Mouse (Mus musculus): ENCODE results near the gene Clk3. TPM values are rescaled to one million over a fixed set of nuclear protein-coding genes. Genes with fewer than 3 reads are reported as not detected.

Gene Clk3
- 55.9 TPM for polyA plus RNA-seq (2014; fragmentation: Illumina TruSeq; extraction: RNeasy Lipid Tissue Mini Kit (QIAGEN cat#74804); ENCODE audit: insufficient read depth, low read depth, low replicate concordance)

DNA sequence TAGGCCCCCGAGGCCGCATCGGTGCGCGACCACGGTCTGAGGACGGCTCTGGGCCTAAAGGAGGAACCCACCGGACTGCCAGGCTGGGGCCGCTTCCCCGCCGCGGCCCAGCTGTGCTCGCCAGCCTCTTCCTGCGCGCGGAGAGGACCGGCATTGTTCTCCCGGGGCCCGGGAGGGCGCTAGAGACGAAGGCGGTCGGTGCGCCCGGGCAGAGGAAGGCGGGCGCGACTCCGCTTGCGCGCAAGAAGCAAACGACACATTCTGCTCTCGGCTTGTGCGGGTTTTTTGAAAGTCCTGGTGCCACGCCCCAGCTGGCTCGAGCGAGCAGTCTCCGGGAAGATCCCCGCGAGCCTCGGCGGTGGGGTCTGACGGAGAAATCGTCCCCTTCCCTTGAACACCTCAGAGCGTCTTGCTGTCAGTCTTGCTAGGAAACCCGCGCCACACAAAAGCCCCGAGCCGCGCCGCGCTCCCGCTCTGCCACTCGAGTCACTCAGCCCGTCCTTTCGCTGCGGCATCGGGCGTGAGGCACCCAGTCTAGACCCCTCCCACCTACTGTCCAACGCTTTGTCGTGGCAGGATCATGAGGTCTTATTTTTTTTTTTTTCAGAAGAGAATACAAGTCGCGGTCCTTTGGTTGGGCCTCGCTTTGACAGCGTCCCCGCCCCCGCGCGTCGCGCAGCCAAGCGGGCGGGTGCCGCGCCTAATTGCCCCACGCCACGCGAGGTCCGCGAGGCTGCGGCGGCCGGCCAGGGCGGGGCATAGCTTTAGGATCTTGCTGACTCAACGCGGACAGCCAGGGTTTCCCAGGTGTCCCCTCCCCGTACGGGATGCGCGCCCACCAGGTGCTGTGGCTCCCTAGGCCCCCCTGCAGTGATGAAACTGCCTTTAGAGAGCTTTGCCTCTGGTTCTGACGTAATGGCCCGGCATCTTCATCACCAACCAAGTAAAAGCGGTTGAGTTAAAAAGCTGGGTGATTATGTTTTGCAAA, at the start of gene Clk3:
Gene Clk3 (minus strand): TSS at position 497 of the 988 bp plus-strand sequence.

DNA sequence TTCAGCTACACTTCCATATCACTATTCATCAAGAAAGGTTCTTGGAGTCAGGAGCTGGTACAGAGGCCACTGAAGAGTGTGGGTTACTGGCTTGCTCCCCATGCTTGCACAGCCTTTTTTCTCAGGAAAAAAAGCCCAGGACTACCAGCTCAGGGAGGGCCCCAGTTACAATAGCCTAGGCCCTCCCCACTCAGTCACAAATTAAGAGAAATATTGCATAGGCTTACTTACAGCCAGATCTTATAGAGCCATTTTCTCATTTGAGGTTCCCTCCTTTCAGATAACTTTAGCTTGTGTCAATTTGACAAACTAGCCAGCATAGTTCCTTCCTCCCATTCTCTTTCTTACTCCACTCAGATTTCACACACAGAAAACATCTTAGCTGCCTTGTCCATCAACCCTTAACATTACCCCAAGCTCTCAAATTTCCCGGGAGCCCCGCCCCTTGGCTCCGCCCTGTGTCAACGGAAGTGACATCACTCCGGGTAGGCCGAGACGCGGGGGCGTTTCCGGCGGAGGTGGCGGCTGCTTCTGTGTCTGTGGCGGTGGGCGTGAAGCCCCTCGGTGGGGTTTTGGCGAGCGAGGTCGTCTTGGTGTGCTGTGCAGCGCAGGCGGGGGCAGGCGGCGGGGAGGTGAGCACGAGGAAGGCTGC, 57.5 kb downstream of the Clk3 start, which contains the start of gene Edc3:
Gene Edc3 (plus strand): TSS at position 473 of the 652 bp plus-strand sequence.

Other genes starting within 250 kb of the Clk3 start
- gene Cox5a, start 244.6 kb downstream of the Clk3 start, polyA plus RNA-seq (2014; fragmentation: Illumina TruSeq; extraction: RNeasy Lipid Tissue Mini Kit (QIAGEN cat#74804); ENCODE audit: insufficient read depth, low read depth, low replicate concordance) = 258 TPM
- 13.3 TPM for gene Fam219b, start 228.3 kb downstream of the Clk3 start, polyA plus RNA-seq (2014; fragmentation: Illumina TruSeq; extraction: RNeasy Lipid Tissue Mini Kit (QIAGEN cat#74804); ENCODE audit: insufficient read depth, low read depth, low replicate concordance)
- 13.2 TPM for gene Mpi, start 213.1 kb downstream of the Clk3 start, polyA plus RNA-seq (2014; fragmentation: Illumina TruSeq; extraction: RNeasy Lipid Tissue Mini Kit (QIAGEN cat#74804); ENCODE audit: insufficient read depth, low read depth, low replicate concordance)
- gene Scamp2, start 204.9 kb downstream of the Clk3 start, polyA plus RNA-seq (2014; fragmentation: Illumina TruSeq; extraction: RNeasy Lipid Tissue Mini Kit (QIAGEN cat#74804); ENCODE audit: insufficient read depth, low read depth, low replicate concordance) = 34.8 TPM
- 5.4 TPM for gene Ulk3, start 176.4 kb downstream of the Clk3 start, polyA plus RNA-seq (2014; fragmentation: Illumina TruSeq; extraction: RNeasy Lipid Tissue Mini Kit (QIAGEN cat#74804); ENCODE audit: insufficient read depth, low read depth, low replicate concordance)
- not detected for gene Cplx3, start 159.6 kb downstream of the Clk3 start, polyA plus RNA-seq (2014; fragmentation: Illumina TruSeq; extraction: RNeasy Lipid Tissue Mini Kit (QIAGEN cat#74804); ENCODE audit: insufficient read depth, low read depth, low replicate concordance)
- gene Lman1l, start 145.1 kb downstream of the Clk3 start, polyA plus RNA-seq (2014; fragmentation: Illumina TruSeq; extraction: RNeasy Lipid Tissue Mini Kit (QIAGEN cat#74804); ENCODE audit: insufficient read depth, low read depth, low replicate concordance) = not detected
- 58.2 TPM for gene Csk, start 112.2 kb downstream of the Clk3 start, polyA plus RNA-seq (2014; fragmentation: Illumina TruSeq; extraction: RNeasy Lipid Tissue Mini Kit (QIAGEN cat#74804); ENCODE audit: insufficient read depth, low read depth, low replicate concordance)
- gene Cyp1a2, start 82.2 kb downstream of the Clk3 start, polyA plus RNA-seq (2014; fragmentation: Illumina TruSeq; extraction: RNeasy Lipid Tissue Mini Kit (QIAGEN cat#74804); ENCODE audit: insufficient read depth, low read depth, low replicate concordance) = not detected
- gene Cyp1a1, start 77.9 kb downstream of the Clk3 start, polyA plus RNA-seq (2014; fragmentation: Illumina TruSeq; extraction: RNeasy Lipid Tissue Mini Kit (QIAGEN cat#74804); ENCODE audit: insufficient read depth, low read depth, low replicate concordance) = 7.8 TPM
- 9.5 TPM for gene Edc3, start 57.3 kb downstream of the Clk3 start, polyA plus RNA-seq (2014; fragmentation: Illumina TruSeq; extraction: RNeasy Lipid Tissue Mini Kit (QIAGEN cat#74804); ENCODE audit: insufficient read depth, low read depth, low replicate concordance)
- gene Arid3b, start 70.9 kb upstream of the Clk3 start, polyA plus RNA-seq (2014; fragmentation: Illumina TruSeq; extraction: RNeasy Lipid Tissue Mini Kit (QIAGEN cat#74804); ENCODE audit: insufficient read depth, low read depth, low replicate concordance) = 4.1 TPM
- 40.9 TPM for gene Ubl7, start 145.1 kb upstream of the Clk3 start, polyA plus RNA-seq (2014; fragmentation: Illumina TruSeq; extraction: RNeasy Lipid Tissue Mini Kit (QIAGEN cat#74804); ENCODE audit: insufficient read depth, low read depth, low replicate concordance)
- gene Sema7a, start 174.3 kb upstream of the Clk3 start, polyA plus RNA-seq (2014; fragmentation: Illumina TruSeq; extraction: RNeasy Lipid Tissue Mini Kit (QIAGEN cat#74804); ENCODE audit: insufficient read depth, low read depth, low replicate concordance) = 29.3 TPM
- gene Cyp11a1, start 240.6 kb upstream of the Clk3 start, polyA plus RNA-seq (2014; fragmentation: Illumina TruSeq; extraction: RNeasy Lipid Tissue Mini Kit (QIAGEN cat#74804); ENCODE audit: insufficient read depth, low read depth, low replicate concordance) = 0.11 TPM